Mouse (Mus musculus) neural tube, embryonic 14.5 days (tissue): ENCODE results near the gene Rasl12. TPM values are rescaled to one million over a fixed set of nuclear protein-coding genes. Genes with fewer than 3 reads are reported as not detected.

Experiments
- ATAC-seq: fragments of 200-750 bp; cut with Nextera tagmentation; 2 replicates; pipeline ENCODE4 v1.8.0; 2017; ENCODE audit warnings: low read depth, mild to moderate bottlenecking, moderate TSS enrichment, moderate library complexity
- H3K27ac ChIP-seq: fragments of 300-500 bp; sonication (generic); 2 replicates; pipeline ENCODE4 v1.5.1; 2014; ENCODE audit warnings: low read depth, mild to moderate bottlenecking, control low read depth, low read length, moderate library complexity, mixed read lengths
- H3K27me3 ChIP-seq: fragments of 300-500 bp; sonication (generic); 2 replicates; pipeline ENCODE4 v1.6.1; 2014; ENCODE audit warnings: low read length; ENCODE audit not compliant: control insufficient read depth, insufficient read depth
- H3K36me3 ChIP-seq: fragments of 300-500 bp; sonication (generic); 2 replicates; pipeline ENCODE4 v1.6.1; 2014; ENCODE audit warnings: low read length, mixed read lengths; ENCODE audit not compliant: control insufficient read depth, insufficient read depth
- H3K4me1 ChIP-seq: fragments of 300-500 bp; sonication (generic); 2 replicates; pipeline ENCODE4 v1.6.1; 2014; ENCODE audit warnings: low read length; ENCODE audit not compliant: control insufficient read depth, insufficient read depth
- H3K4me2 ChIP-seq: fragments of 300-500 bp; sonication (generic); 2 replicates; pipeline ENCODE4 v1.6.1; 2014; ENCODE audit warnings: mild to moderate bottlenecking, low read depth, low read length, control low read depth
- H3K4me3 ChIP-seq: fragments of 300-500 bp; sonication (generic); 2 replicates; pipeline ENCODE4 v1.5.1; 2014; ENCODE audit warnings: low read depth, low read length, control low read depth, mixed read lengths
- H3K9ac ChIP-seq: fragments of 300-500 bp; sonication (generic); replicated peaks from 2 replicates; pipeline ENCODE4 v1.6.1; 2014; ENCODE audit warnings: low read depth, mild to moderate bottlenecking, control low read depth, low read length, mixed read lengths
- H3K9me3 ChIP-seq: fragments of 300-500 bp; sonication (generic); 2 replicates; pipeline ENCODE4 v1.6.1; 2016; ENCODE audit warnings: low read length; ENCODE audit not compliant: control insufficient read depth
- WGBS: fragments of 180-500 bp; shearing (Covaris S2); extraction: QIAGEN DNeasy Blood & Tissue Kit; methylation state at CpG from one replicate; pipeline ENCODE4 v1.1.7; 2014; 5-methylcytosine and 5-hydroxymethylcytosine counted together
- polyA plus RNA-seq: library from polyadenylated mRNA; unstranded; fragments of >200 nt; fragmentation: Nextera tagmentation; extraction: Ambion mirVana; gene quantifications from 2 replicates; pipeline ENCODE4 v1.2.1, GENCODE M21; 2014

Gene Rasl12
- polyA plus RNA-seq, 1 experiment from 2014 or later, result 5.6 TPM

DNA sequence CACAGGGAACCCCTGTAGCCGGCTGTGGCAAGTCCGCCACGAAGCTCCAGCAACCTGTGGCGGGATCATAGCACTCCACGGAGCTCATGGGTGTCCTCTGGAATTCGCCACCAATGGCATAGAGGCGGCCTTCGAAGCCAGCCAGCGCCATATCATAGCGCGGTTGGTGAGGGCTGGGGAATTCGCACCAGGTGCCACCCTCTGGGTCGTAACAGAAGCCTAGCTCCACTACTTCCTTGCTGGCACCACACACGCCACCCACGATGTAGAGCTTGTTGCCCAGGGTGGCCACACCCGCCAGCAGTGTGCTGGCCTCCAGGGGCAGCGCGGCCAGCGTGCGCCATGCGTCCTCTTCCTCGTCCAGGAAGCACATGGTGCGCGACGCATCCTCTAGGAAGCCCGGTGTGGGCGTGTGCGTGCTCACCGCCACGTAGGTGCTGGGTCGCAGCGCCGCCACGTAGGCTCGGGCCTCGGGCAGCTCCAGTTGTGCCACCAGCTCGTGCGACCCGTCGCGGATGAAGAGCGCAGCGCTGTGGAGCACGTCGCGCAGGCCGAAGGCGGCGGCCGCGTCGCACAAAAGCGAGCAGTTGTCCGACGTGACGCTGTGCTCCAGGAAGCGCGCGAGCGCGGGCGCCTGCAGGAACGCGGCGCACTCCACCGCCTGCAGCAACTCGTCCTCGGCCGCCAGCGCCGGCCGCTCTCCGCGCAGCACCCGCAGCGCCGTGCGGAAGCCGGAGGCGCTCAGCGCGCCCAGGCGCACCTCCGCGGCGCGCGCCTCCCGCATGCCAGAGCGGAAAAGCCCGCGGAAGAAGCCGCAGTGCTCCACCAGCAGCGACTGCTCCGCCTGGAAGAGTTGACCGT is 7.3 kb upstream of the Rasl12 start:
- Histone ChIP-seq H3K4me3 (peak overlapping the region; percentile 35), H3K9ac (peak overlapping the region; percentile 8; the same call in 1 of the 2 replicates), H3K36me3 (no peaks in the 10 kb centered on the region), H3K27ac (no peak overlapping the region), H3K9me3 (no peaks in the 10 kb centered on the region), H3K27me3 (peaks cover 23% of the 10 kb centered on the region), H3K4me2 (peak overlapping the region; percentile 45), H3K4me1 (no peaks in the 10 kb centered on the region)
- WGBS, result 17% methylated on average over 91 of the region's 96 CpGs
- peak; percentile 65; the same call in 1 of the 2 replicates for ATAC-seq

DNA sequence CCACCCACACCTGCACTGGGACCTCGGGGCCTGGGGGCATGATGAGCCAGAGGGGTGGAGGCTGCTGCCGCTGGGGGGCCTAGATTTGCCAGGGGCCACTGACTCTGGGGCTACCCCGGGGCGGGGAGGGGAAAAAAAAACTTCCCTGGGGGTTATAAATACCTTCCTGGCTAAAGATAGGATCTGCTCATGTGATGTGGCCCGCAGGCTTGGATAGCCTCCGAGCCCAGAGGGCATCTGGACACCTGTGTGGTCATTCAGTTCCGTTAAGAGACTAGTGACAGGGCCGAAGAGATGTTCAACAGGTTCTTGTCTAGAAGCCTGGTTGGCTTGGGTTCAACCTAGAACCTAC is 6.7 kb upstream of the Rasl12 start, which contains the start of gene Kbtbd13:
TSS of gene Kbtbd13 (minus strand) at position 40 of the 352 bp plus-strand sequence.
- H3K27me3 ChIP-seq, result peaks cover 23% of the 10 kb centered on the region
- ATAC-seq, result no peak
- peak within 1 kb of the TSS; percentile 8; the same call in 1 of the 2 replicates for H3K9ac ChIP-seq
- no peaks in the 10 kb centered on the region for H3K9me3 ChIP-seq
- H3K4me3 ChIP-seq, result peak within 1 kb of the TSS; percentile 35
- no peak within 1 kb of the TSS for H3K27ac ChIP-seq
- H3K36me3 ChIP-seq, result no peaks in the 10 kb centered on the region
- 49% methylated on average over 8 of the region's 8 CpGs for WGBS
- peak within 1 kb of the TSS; percentile 45 for H3K4me2 ChIP-seq
- no peaks in the 10 kb centered on the region for H3K4me1 ChIP-seq

DNA sequence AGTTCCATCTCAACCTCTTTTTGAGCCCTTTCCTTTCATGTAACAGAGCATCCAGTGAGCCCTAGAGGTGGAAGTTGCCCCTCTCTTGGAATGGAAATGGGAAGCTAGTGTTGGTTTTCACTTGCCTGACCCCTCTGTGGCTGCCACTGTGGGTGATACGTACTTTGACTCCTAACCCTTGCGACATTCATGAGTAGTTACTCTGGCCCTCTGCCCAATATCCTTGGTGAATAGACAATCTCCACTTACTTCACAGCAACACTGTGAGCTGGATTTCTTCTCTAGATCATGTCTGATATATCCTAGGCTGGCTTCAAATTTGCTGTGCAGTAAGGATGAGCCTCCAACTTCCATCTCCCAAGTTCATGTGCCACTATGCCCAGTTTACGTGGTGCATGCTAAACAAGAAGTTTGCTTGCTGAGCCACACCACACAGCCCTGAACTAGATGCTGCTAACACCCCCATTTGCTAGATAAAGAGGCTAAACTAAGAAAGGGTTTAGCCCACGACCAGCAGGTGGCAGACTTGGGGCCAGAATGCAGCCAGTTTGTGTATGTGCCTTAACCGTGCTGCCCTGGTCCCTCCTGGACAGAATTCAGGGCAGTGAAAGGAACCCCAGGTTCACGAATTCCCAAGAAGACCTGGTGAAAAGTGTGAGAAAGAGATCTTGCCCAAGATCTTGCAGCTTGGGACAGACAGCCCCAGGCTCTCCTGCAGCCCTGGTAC is 5.5 kb upstream of the Rasl12 start:
- Histone ChIP-seq H3K4me1 (no peaks in the 10 kb centered on the region), H3K9ac (no peak overlapping the region), H3K9me3 (no peaks in the 10 kb centered on the region), H3K27ac (no peak overlapping the region), H3K27me3 (peaks cover 23% of the 10 kb centered on the region), H3K4me3 (no peak overlapping the region), H3K36me3 (no peaks in the 10 kb centered on the region), H3K4me2 (no peak overlapping the region)
- 31% methylated on average over 6 of the region's 6 CpGs for WGBS
- ATAC-seq, result no peak

DNA sequence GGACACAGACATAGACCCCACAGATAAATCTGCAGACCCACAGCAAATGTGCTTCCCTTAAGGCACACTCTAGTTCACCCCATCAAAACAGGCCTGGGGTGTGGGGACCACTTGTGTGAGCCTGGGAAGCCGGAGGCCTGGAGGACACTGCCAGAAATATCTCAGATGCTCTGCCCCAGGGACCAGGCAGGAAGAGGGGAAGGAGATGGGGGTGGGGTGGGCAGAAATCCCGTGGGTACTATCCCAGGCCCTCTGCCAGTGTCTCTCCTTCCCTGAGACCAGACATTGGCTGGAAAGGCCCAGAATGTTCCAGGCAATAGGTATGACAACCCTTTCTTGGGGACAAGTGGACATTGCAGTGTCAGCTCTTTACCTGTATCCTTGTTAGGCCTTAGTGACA is 4.7 kb upstream of the Rasl12 start:
- Histone ChIP-seq H3K36me3 (no peaks in the 10 kb centered on the region), H3K4me2 (no peak overlapping the region), H3K27me3 (peaks cover 23% of the 10 kb centered on the region), H3K9ac (no peak overlapping the region), H3K27ac (no peak overlapping the region), H3K9me3 (no peaks in the 10 kb centered on the region), H3K4me3 (no peak overlapping the region), H3K4me1 (0 out of 2 replicates have a peak, but pooled peaks cover under 1% of the 10 kb centered on the region)
- ATAC-seq, result no peak
- 52% methylated on average over 2 of the region's 2 CpGs for WGBS

DNA sequence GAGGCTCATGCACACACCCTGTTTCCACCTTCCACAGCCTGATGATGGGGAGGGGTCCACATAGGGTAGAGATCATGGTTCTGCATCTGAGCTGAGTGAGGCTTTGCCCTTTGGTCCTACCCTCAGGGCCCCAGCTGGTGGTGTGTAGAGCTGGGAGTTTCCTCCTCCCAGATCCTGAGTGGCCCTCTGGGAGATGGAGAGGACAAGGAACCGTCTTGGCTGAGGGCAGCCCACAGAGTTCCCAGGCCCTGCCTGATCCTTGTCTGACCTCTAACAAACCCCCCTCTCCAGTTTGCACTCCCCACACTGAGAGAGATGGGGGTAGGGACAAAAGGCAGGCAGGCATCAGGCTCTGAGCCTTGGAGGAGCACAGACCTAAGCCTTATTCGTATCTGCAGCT is 3.9 kb upstream of the Rasl12 start:
- H3K9me3 ChIP-seq, result no peaks in the 10 kb centered on the region
- no peak overlapping the region for H3K27ac ChIP-seq
- no peak for ATAC-seq
- no peak overlapping the region for H3K4me3 ChIP-seq
- no peak overlapping the region for H3K9ac ChIP-seq
- H3K27me3 ChIP-seq, result peaks cover 23% of the 10 kb centered on the region
- 56% methylated on average over 2 of the region's 2 CpGs for WGBS
- H3K4me2 ChIP-seq, result no peak overlapping the region
- H3K36me3 ChIP-seq, result no peaks in the 10 kb centered on the region
- 0 out of 2 replicates have a peak, but pooled peaks cover 2% of the 10 kb centered on the region for H3K4me1 ChIP-seq

DNA sequence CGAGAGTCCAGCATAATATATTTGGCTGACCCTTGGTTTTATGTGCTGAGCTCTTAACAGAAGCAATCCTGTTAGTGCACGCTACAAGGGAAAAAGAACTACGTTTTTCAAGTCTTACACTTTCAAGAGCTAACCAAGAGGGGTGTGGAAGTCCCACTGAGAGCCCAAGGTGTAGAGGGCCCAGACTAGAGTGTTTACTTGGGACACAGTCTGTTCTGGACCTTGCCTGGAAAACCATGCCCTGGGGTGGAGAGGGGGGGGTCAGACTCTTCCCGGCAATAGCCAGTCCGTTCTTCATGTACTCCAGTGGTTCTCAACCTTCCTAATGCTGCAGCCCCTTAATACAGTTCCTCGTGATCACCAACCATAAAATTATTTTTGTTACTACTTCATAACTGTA is 1.6 kb downstream of the Rasl12 start:
- Histone ChIP-seq H3K27ac (no peak overlapping the region), H3K9me3 (no peaks in the 10 kb centered on the region), H3K4me2 (no peak overlapping the region), H3K27me3 (no peaks in the 10 kb centered on the region), H3K4me3 (no peak overlapping the region), H3K4me1 (0 out of 2 replicates have a peak, but pooled peaks cover 2% of the 10 kb centered on the region), H3K9ac (no peak overlapping the region), H3K36me3 (no peaks in the 10 kb centered on the region)
- ATAC-seq, result no peak
- WGBS, result 89% methylated on average over 6 of the region's 6 CpGs

DNA sequence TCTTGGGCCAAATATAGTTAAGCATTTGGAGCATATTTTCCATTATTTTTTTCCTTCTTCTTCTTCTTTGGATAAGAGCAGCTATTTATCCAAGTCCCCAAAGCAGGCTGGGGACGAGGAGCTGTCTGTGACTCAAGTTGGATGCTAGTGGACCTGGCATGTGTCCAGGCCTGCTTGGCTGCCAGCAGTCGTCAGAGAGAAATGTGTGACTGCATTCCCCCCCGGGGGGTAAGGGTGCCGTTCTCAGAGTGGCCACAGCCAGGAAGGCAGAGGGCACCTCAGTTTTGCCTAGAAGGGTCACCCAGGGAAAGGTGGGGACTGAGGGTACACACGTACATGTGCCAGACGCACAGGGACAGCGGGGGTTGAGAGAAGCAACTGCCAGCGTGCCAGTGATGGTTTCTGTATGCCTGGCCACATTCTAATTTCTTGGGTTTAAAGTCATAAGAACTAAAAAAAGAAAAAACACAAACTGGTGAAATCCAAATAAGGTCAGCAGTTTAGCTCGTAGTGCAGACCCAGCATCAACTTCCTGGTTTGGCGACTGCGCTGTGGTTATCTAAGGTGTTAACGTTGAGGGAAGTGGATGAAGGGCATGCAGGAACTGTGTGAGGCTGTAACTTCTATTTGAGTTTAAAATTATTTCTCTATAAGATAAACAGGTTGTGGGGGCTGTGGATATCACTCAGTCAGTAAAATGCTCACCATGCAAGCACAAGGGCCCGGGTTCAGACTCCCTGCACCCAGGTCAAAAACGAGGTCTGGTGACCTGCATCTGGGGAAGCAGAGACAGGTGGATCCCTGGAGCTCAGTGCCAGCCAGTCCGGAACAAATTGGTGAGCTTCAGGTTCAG is 6.3 kb downstream of the Rasl12 start:
- Histone ChIP-seq H3K36me3 (no peaks in the 10 kb centered on the region), H3K4me1 (no peaks in the 10 kb centered on the region), H3K4me3 (no peak overlapping the region), H3K9me3 (no peaks in the 10 kb centered on the region), H3K9ac (no peak overlapping the region), H3K27me3 (no peaks in the 10 kb centered on the region), H3K27ac (no peak overlapping the region), H3K4me2 (no peak overlapping the region)
- WGBS, result 74% methylated on average over 15 of the region's 15 CpGs
- ATAC-seq, result no peak

DNA sequence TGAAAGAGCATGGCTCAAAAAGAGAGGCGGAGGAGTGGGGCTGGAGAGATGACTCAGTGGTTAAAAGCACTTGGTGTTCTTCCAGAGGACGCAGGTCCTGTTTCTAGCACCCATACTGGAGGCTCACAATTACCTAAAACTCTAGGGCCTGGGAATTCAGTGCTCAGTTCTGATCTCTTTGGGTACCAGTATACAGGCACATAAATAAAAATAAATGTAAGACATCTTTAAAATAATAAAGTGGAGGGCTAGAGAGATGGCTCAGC is 6.8 kb downstream of the Rasl12 start:
- Histone ChIP-seq H3K27me3 (no peaks in the 10 kb centered on the region), H3K9me3 (no peaks in the 10 kb centered on the region), H3K4me1 (no peaks in the 10 kb centered on the region), H3K9ac (no peak overlapping the region), H3K36me3 (no peaks in the 10 kb centered on the region), H3K27ac (no peak overlapping the region), H3K4me3 (no peak overlapping the region), H3K4me2 (no peak overlapping the region)
- WGBS, result 79% methylated on average over 2 of the region's 2 CpGs
- no peak for ATAC-seq
